Mouse (Mus musculus) lung, postnatal 0 days (tissue): Measurements from ENCODE around the gene Glycam1.

Experiments used
- CTCF ChIP-seq: IDR thresholded peaks from 2 replicates; pipeline ENCODE4 v1.5.1; 2016; ENCODE audit warnings: antibody characterized with exemption, mild to moderate bottlenecking
- EP300 ChIP-seq: IDR thresholded peaks from 2 replicates; pipeline ENCODE4 v1.6.1; 2016; ENCODE audit warnings: antibody characterized with exemption, mild to moderate bottlenecking, control low read depth

DNA sequence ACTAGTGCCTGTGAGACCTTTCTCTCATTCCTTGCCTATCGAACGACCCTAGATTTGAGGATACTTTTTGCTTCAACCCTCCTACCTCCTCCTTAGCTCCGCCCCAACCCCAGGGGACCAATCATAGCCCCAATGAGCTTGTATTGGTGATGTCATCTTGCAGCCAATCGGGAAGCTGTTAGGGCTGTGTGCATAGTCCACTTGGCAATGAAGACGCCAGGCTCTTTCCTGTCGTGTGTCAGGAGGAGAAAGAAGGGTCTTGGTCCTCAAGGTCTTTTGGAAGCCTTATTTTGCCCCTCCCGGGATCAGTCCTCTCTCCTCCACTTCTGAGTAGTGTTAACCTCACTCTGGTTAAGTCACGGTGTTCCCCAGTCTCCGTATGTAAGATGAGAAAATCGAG is 50.8 kb downstream of the Glycam1 start:
- TF ChIP-seq CTCF (no peak), EP300 (no peak)
